Mouse (Mus musculus) forebrain, embryonic 16.5 days (tissue): ENCODE measurements around the gene Gm3015. TPM values are rescaled to one million over a fixed set of nuclear protein-coding genes. Genes with fewer than 3 reads are reported as not detected.
"Not testable (repeated sequence)": the region's sequence is repeated elsewhere in the genome, so short reads cannot be mapped to it uniquely, and the experiment has no call there.

Source experiments
- ATAC-seq: fragments of 200-750 bp; cut with Nextera tagmentation; 2 replicates; pipeline ENCODE4 v1.8.0; 2017; ENCODE audit warnings: mild to moderate bottlenecking, moderate library complexity
- H3K27ac ChIP-seq: fragments of 300-500 bp; sonication (generic); 2 replicates; pipeline ENCODE4 v1.5.1; 2014; ENCODE audit warnings: low read length, control low read depth
- H3K27me3 ChIP-seq: fragments of 300-500 bp; sonication (generic); replicated peaks from 2 replicates; pipeline ENCODE4 v1.6.1; 2014; ENCODE audit warnings: low read length; ENCODE audit not compliant: control insufficient read depth, insufficient read depth
- H3K36me3 ChIP-seq: fragments of 300-500 bp; sonication (generic); 2 replicates; pipeline ENCODE4 v1.6.1; 2014; ENCODE audit not compliant: control insufficient read depth, insufficient read depth
- H3K4me1 ChIP-seq: fragments of 300-500 bp; sonication (generic); replicated peaks from 2 replicates; pipeline ENCODE4 v1.6.1; 2014; ENCODE audit warnings: low read length; ENCODE audit not compliant: control insufficient read depth, insufficient read depth
- H3K4me2 ChIP-seq: fragments of 300-500 bp; sonication (generic); 2 replicates; pipeline ENCODE4 v1.6.1; 2014; ENCODE audit warnings: mild to moderate bottlenecking, low read length, control low read depth
- H3K4me3 ChIP-seq: fragments of 300-500 bp; sonication (generic); replicated peaks from 2 replicates; pipeline ENCODE4 v1.5.1; 2014; ENCODE audit warnings: mild to moderate bottlenecking, low read length, control low read depth
- H3K9ac ChIP-seq: fragments of 300-500 bp; sonication (generic); replicated peaks from 2 replicates; pipeline ENCODE4 v1.6.1; 2014; ENCODE audit warnings: low read depth, low read length, control low read depth
- H3K9me3 ChIP-seq: fragments of 300-500 bp; sonication (generic); 2 replicates; pipeline ENCODE4 v1.6.1; 2016; ENCODE audit warnings: low read length; ENCODE audit not compliant: control insufficient read depth
- WGBS: fragments of 180-500 bp; shearing (Covaris S2); extraction: QIAGEN DNeasy Blood & Tissue Kit; methylation state at CpG from one replicate; pipeline ENCODE4 v1.1.7; 2014; 5-methylcytosine and 5-hydroxymethylcytosine counted together
- polyA plus RNA-seq: library from polyadenylated mRNA; unstranded; fragments of >200 nt; fragmentation: Nextera tagmentation; extraction: Ambion mirVana; gene quantifications from 2 replicates; pipeline ENCODE4 v1.2.1, GENCODE M21; 2015

Gene Gm3015
- polyA plus RNA-seq = not detected in 2 replicates

DNA sequence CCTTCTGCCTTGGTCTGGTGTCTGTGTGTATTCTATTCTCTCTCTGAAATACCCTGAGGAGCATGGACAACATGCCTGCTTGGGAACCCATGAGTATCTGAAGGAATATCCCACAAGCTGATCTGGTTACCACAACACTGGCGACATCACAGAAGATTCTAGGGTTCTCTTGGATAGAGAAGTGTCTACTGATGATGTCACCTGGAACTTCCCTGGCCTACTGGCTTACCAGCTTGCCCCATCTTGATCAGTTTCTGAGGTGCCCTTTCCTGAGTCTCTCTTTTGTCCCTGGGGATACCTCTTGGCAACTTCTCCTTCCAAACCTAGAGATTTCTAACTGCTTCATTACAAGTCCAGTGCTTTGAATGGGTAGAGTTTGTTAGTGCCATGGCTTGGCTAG is at the start of gene Gm3015:
TSS of gene Gm3015 (minus strand) at position 101 of the 400 bp plus-strand sequence.
- ATAC-seq, H3K9me3 ChIP-seq, H3K36me3 ChIP-seq, H3K27ac ChIP-seq, H3K4me1 ChIP-seq, H3K27me3 ChIP-seq, H3K9ac ChIP-seq, H3K4me2 ChIP-seq, H3K4me3 ChIP-seq: not testable (repeated sequence)
- WGBS = no CpG with 5 or more reads among the region's 1 CpGs

DNA sequence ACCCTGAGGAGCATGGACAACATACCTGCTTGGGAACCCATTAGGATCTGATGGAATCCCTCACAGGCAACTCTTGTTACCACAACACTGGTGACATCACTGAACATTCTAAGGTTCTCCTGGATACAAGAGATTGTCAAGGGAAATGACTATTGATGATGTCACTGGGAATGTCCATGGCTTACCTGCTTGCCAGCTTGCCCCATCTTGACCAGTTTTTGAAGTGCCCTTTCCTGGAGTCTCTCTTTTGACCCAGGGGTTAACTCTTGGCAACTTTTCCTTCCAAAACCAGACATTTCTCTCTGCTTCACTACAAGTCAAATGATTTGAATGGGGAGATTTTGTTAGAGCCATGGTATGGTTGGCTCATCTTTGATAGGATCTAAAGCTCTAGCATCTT is 29.3 kb upstream of the Gm3015 start, which contains the start of gene Gm10377:
TSS of gene Gm10377 (minus strand) at position 101 of the 400 bp plus-strand sequence.
- H3K4me3 ChIP-seq, ATAC-seq, H3K9me3 ChIP-seq, H3K4me2 ChIP-seq, H3K27me3 ChIP-seq, H3K36me3 ChIP-seq, H3K4me1 ChIP-seq, H3K27ac ChIP-seq, H3K9ac ChIP-seq: not testable (repeated sequence)

Other genes with a start within 250 kb of the Gm3015 start
- gene Gm8024, start 244.5 kb downstream of the Gm3015 start, polyA plus RNA-seq = not detected in 2 replicates
- gene Gm17124, start 168.9 kb downstream of the Gm3015 start, polyA plus RNA-seq = not detected in 2 replicates
- not detected in 2 replicates for gene Gm3633, start 126.9 kb downstream of the Gm3015 start, polyA plus RNA-seq
- not detected in 2 replicates for gene Gm10378, start 112.9 kb downstream of the Gm3015 start, polyA plus RNA-seq
- gene Gm10377, start 29.2 kb upstream of the Gm3015 start, polyA plus RNA-seq = not detected in 2 replicates
- gene Gm21977, start 84.7 kb upstream of the Gm3015 start, polyA plus RNA-seq = not detected in 2 replicates
- not detected in 2 replicates for gene Gm8082, start 224.8 kb upstream of the Gm3015 start, polyA plus RNA-seq
- not detected in 2 replicates for gene Gm10376, start 246.8 kb upstream of the Gm3015 start, polyA plus RNA-seq